Mouse (Mus musculus): Measurements from ENCODE around the gene Wnt4. TPM values are rescaled to one million over a fixed set of nuclear protein-coding genes. Genes with fewer than 3 reads are reported as not detected.
A peak's percentile ranks its signal among the peaks of the same experiment; 100 is the strongest.

Wnt4 gene
- polyA plus RNA-seq, 1 experiment from 2014 or later, result 1.9 TPM

- H3K36me3 ChIP-seq, result no peaks in the 10 kb centered on the region
- peaks cover 85% of the 10 kb centered on the region for H3K27me3 ChIP-seq
- no peaks in the 10 kb centered on the region for H3K9me3 ChIP-seq
- ATAC-seq (ENCODE audit: borderline replicate concordance, extremely low read depth, low FRiP score, low TSS enrichment), result no peak
- peaks cover 39% of the 10 kb centered on the region for H3K4me1 ChIP-seq
- no peak overlapping the region for H3K9ac ChIP-seq
- no peak overlapping the region for H3K4me3 ChIP-seq
- H3K27ac ChIP-seq, result no peak overlapping the region
- no peak overlapping the region for H3K4me2 ChIP-seq
- WGBS, result 75% methylated on average over 3 of the region's 3 CpGs
Measured at GRCm38 (mm10) chr4:137281273-137281672, 4.0 kb downstream of the Wnt4 start.

- WGBS, result 81% methylated on average over 5 of the region's 5 CpGs
- H3K9ac ChIP-seq, result no peak overlapping the region
- H3K4me3 ChIP-seq, result no peak overlapping the region
- H3K36me3 ChIP-seq, result no peaks in the 10 kb centered on the region
- ATAC-seq (ENCODE audit: borderline replicate concordance, extremely low read depth, low FRiP score, low TSS enrichment), result no peak
- H3K4me2 ChIP-seq, result no peak overlapping the region
- no peak overlapping the region for H3K27ac ChIP-seq
- H3K4me1 ChIP-seq, result peaks cover 33% of the 10 kb centered on the region
- peaks cover 76% of the 10 kb centered on the region for H3K27me3 ChIP-seq
- H3K9me3 ChIP-seq, result no peaks in the 10 kb centered on the region
Measured at GRCm38 (mm10) chr4:137282122-137282521, 4.8 kb downstream of the Wnt4 start.

GRCm38 (mm10) chr4:137282584-137283406, 5.5 kb downstream of the Wnt4 start:
- Histone ChIP-seq H3K9ac (no peak overlapping the region), H3K27me3 (peaks cover 70% of the 10 kb centered on the region), H3K4me1 (peaks cover 29% of the 10 kb centered on the region), H3K4me3 (no peak overlapping the region), H3K36me3 (no peaks in the 10 kb centered on the region), H3K4me2 (no peak overlapping the region), H3K27ac (no peak overlapping the region), H3K9me3 (no peaks in the 10 kb centered on the region)
- ATAC-seq (ENCODE audit: borderline replicate concordance, extremely low read depth, low FRiP score, low TSS enrichment), result 0 out of 2 replicates have a peak, but pooled peaks have one; percentile 3
- 9% methylated on average over 17 of the region's 17 CpGs for WGBS

- H3K27me3 ChIP-seq, result peaks cover 64% of the 10 kb centered on the region
- no peak overlapping the region for H3K27ac ChIP-seq
- no peak overlapping the region for H3K4me3 ChIP-seq
- H3K4me2 ChIP-seq, result no peak overlapping the region
- H3K9me3 ChIP-seq, result no peaks in the 10 kb centered on the region
- no peak overlapping the region for H3K9ac ChIP-seq
- H3K36me3 ChIP-seq, result no peaks in the 10 kb centered on the region
- H3K4me1 ChIP-seq, result peaks cover 24% of the 10 kb centered on the region
- ATAC-seq (ENCODE audit: borderline replicate concordance, extremely low read depth, low FRiP score, low TSS enrichment), result no peak
- 14% methylated on average over 4 of the region's 4 CpGs for WGBS
Measured at GRCm38 (mm10) chr4:137283407-137283732, 6.1 kb downstream of the Wnt4 start.

- ATAC-seq (ENCODE audit: borderline replicate concordance, extremely low read depth, low FRiP score, low TSS enrichment), result no peak
- H3K36me3 ChIP-seq, result no peaks in the 10 kb centered on the region
- H3K4me2 ChIP-seq, result no peak overlapping the region
- H3K4me1 ChIP-seq, result peaks cover 8% of the 10 kb centered on the region
- no peaks in the 10 kb centered on the region for H3K9me3 ChIP-seq
- peaks cover 38% of the 10 kb centered on the region for H3K27me3 ChIP-seq
- H3K27ac ChIP-seq, result no peak overlapping the region
- H3K4me3 ChIP-seq, result no peak overlapping the region
- 74% methylated on average over 15 of the region's 15 CpGs for WGBS
- no peak overlapping the region for H3K9ac ChIP-seq
Measured at GRCm38 (mm10) chr4:137285876-137286661, 8.8 kb downstream of the Wnt4 start.

GRCm38 (mm10) chr4:137286662-137286953, 9.3 kb downstream of the Wnt4 start:
- Histone ChIP-seq H3K27ac (no peak overlapping the region), H3K27me3 (peaks cover 33% of the 10 kb centered on the region), H3K4me1 (peaks cover 8% of the 10 kb centered on the region), H3K4me3 (no peak overlapping the region), H3K9me3 (no peaks in the 10 kb centered on the region), H3K36me3 (no peaks in the 10 kb centered on the region), H3K9ac (no peak overlapping the region), H3K4me2 (no peak overlapping the region)
- WGBS, result 36% methylated on average over 8 of the region's 8 CpGs
- ATAC-seq (ENCODE audit: borderline replicate concordance, extremely low read depth, low FRiP score, low TSS enrichment), result no peak

GRCm38 (mm10) chr4:137287206-137287605, 9.9 kb downstream of the Wnt4 start:
- no peak overlapping the region for H3K27ac ChIP-seq
- 60% methylated on average over 13 of the region's 13 CpGs for WGBS
- no peak overlapping the region for H3K4me2 ChIP-seq
- no peak overlapping the region for H3K9ac ChIP-seq
- H3K27me3 ChIP-seq, result peaks cover 27% of the 10 kb centered on the region
- no peak for ATAC-seq (ENCODE audit: borderline replicate concordance, extremely low read depth, low FRiP score, low TSS enrichment)
- no peak overlapping the region for H3K4me3 ChIP-seq
- H3K4me1 ChIP-seq, result peaks cover 8% of the 10 kb centered on the region
- H3K9me3 ChIP-seq, result no peaks in the 10 kb centered on the region
- no peaks in the 10 kb centered on the region for H3K36me3 ChIP-seq

- no peak overlapping the region for H3K4me3 ChIP-seq
- peaks cover 21% of the 10 kb centered on the region for H3K27me3 ChIP-seq
- 5% methylated on average over 4 of the region's 4 CpGs for WGBS
- no peak overlapping the region for H3K27ac ChIP-seq
- H3K9ac ChIP-seq, result no peak overlapping the region; the same call in 1 of the 2 replicates
- H3K4me1 ChIP-seq, result peaks cover 2% of the 10 kb centered on the region
- H3K4me2 ChIP-seq, result no peak overlapping the region
- no peaks in the 10 kb centered on the region for H3K36me3 ChIP-seq
- no peak for ATAC-seq (ENCODE audit: borderline replicate concordance, extremely low read depth, low FRiP score, low TSS enrichment)
- no peaks in the 10 kb centered on the region for H3K9me3 ChIP-seq
Measured at GRCm38 (mm10) chr4:137287818-137288217, 10.5 kb downstream of the Wnt4 start.

GRCm38 (mm10) chr4:137289701-137290100, 12.4 kb downstream of the Wnt4 start:
- Histone ChIP-seq H3K27me3 (peaks cover 3% of the 10 kb centered on the region; the same call in 1 of the 2 replicates), H3K4me1 (no peaks in the 10 kb centered on the region), H3K36me3 (no peaks in the 10 kb centered on the region), H3K9me3 (no peaks in the 10 kb centered on the region), H3K27ac (no peak overlapping the region), H3K9ac (no peak overlapping the region), H3K4me3 (no peak overlapping the region), H3K4me2 (no peak overlapping the region)
- 88% methylated on average over 6 of the region's 6 CpGs for WGBS
- no peak for ATAC-seq (ENCODE audit: borderline replicate concordance, extremely low read depth, low FRiP score, low TSS enrichment)

- H3K9me3 ChIP-seq, result no peaks in the 10 kb centered on the region
- H3K9ac ChIP-seq, result no peak overlapping the region
- H3K36me3 ChIP-seq, result no peaks in the 10 kb centered on the region
- 73% methylated on average over 3 of the region's 3 CpGs for WGBS
- no peak for ATAC-seq (ENCODE audit: borderline replicate concordance, extremely low read depth, low FRiP score, low TSS enrichment)
- H3K27me3 ChIP-seq, result no peaks in the 10 kb centered on the region
- no peak overlapping the region for H3K4me3 ChIP-seq
- no peaks in the 10 kb centered on the region for H3K4me1 ChIP-seq
- H3K27ac ChIP-seq, result no peak overlapping the region
- no peak overlapping the region for H3K4me2 ChIP-seq
Measured at GRCm38 (mm10) chr4:137290250-137290649, 13.0 kb downstream of the Wnt4 start.

GRCm38 (mm10) chr4:137292625-137293024, 15.3 kb downstream of the Wnt4 start:
- Histone ChIP-seq H3K27me3 (no peaks in the 10 kb centered on the region), H3K4me1 (no peaks in the 10 kb centered on the region), H3K9ac (no peak overlapping the region), H3K27ac (no peak overlapping the region), H3K4me2 (no peak overlapping the region), H3K36me3 (no peaks in the 10 kb centered on the region), H3K9me3 (no peaks in the 10 kb centered on the region), H3K4me3 (no peak overlapping the region)
- ATAC-seq (ENCODE audit: borderline replicate concordance, extremely low read depth, low FRiP score, low TSS enrichment), result no peak
- WGBS, result 88% methylated on average over 7 of the region's 7 CpGs

- ATAC-seq (ENCODE audit: borderline replicate concordance, extremely low read depth, low FRiP score, low TSS enrichment), result no peak
Measured at GRCm38 (mm10) chr4:137294032-137294431, 16.7 kb downstream of the Wnt4 start.

More at GRCm38 (mm10) chr4:137294032-137294431, 16.7 kb downstream of the Wnt4 start:
- no peaks in the 10 kb centered on the region for H3K4me1 ChIP-seq
- no peak overlapping the region for H3K27ac ChIP-seq
- H3K9ac ChIP-seq, result no peak overlapping the region
- H3K36me3 ChIP-seq, result no peaks in the 10 kb centered on the region
- H3K27me3 ChIP-seq, result no peaks in the 10 kb centered on the region
- no peaks in the 10 kb centered on the region for H3K9me3 ChIP-seq
- WGBS, result 66% methylated on average over 7 of the region's 7 CpGs
- no peak overlapping the region for H3K4me2 ChIP-seq
- no peak overlapping the region for H3K4me3 ChIP-seq
